Mouse (Mus musculus) midbrain, embryonic 14.5 days (tissue): ENCODE data around the gene Gli3. TPM values are rescaled to one million over a fixed set of nuclear protein-coding genes. Genes with fewer than 3 reads are reported as not detected.

Experiments used
- ATAC-seq: fragments of 200-750 bp; cut with Nextera tagmentation; 2 replicates; pipeline ENCODE4 v1.8.0; 2017; ENCODE audit warnings: moderate number of reproducible peaks, moderate library complexity; ENCODE audit not compliant: low FRiP score, low TSS enrichment
- DNase-seq: peaks from one replicate; pipeline ENCODE4 v3.0.0-alpha.2; 2015
- H3K27ac ChIP-seq: fragments of 300-500 bp; sonication (generic); replicated peaks from 2 replicates; pipeline ENCODE4 v1.5.1; 2014; ENCODE audit warnings: mild to moderate bottlenecking, low read depth, low read length, moderate library complexity
- H3K27me3 ChIP-seq: fragments of 300-500 bp; sonication (generic); 2 replicates; pipeline ENCODE4 v1.6.1; 2014; ENCODE audit warnings: low read length, control low read depth, mixed read lengths; ENCODE audit not compliant: control insufficient read depth, insufficient read depth
- H3K36me3 ChIP-seq: fragments of 300-500 bp; sonication (generic); 2 replicates; pipeline ENCODE4 v1.6.1; 2014; ENCODE audit warnings: low read length, control low read depth; ENCODE audit not compliant: control insufficient read depth, insufficient read depth
- H3K4me1 ChIP-seq: fragments of 300-500 bp; sonication (generic); 2 replicates; pipeline ENCODE4 v1.6.1; 2014; ENCODE audit warnings: mild to moderate bottlenecking, antibody characterized with exemption, low read length, control low read depth; ENCODE audit not compliant: control insufficient read depth, insufficient read depth
- H3K4me2 ChIP-seq: fragments of 300-500 bp; sonication (generic); 2 replicates; pipeline ENCODE4 v1.6.1; 2014; ENCODE audit warnings: mild to moderate bottlenecking, low read length, moderate library complexity
- H3K4me3 ChIP-seq: fragments of 300-500 bp; sonication (generic); replicated peaks from 2 replicates; pipeline ENCODE4 v1.5.1; 2014; ENCODE audit warnings: low read depth, low read length
- H3K9ac ChIP-seq: fragments of 300-500 bp; sonication (generic); replicated peaks from 2 replicates; pipeline ENCODE4 v1.6.1; 2014; ENCODE audit warnings: mild to moderate bottlenecking, low read length, moderate library complexity
- H3K9me3 ChIP-seq: fragments of 300-500 bp; sonication (generic); 2 replicates; pipeline ENCODE4 v1.6.1; 2016; ENCODE audit warnings: low read length, control low read depth, mixed read lengths; ENCODE audit not compliant: control insufficient read depth
- WGBS: fragments of 180-500 bp; shearing (Covaris S2); extraction: QIAGEN DNeasy Blood & Tissue Kit; methylation state at CpG from one replicate; pipeline ENCODE4 v1.1.7; 2014; 5-methylcytosine and 5-hydroxymethylcytosine counted together
- polyA plus RNA-seq: library from polyadenylated mRNA; unstranded; fragments of >200 nt; fragmentation: Nextera tagmentation; extraction: Ambion mirVana; gene quantifications from 2 replicates; pipeline ENCODE4 v1.2.1, GENCODE M21; 2014

Gene Gli3
- polyA plus RNA-seq, 1 experiment from 2014 or later, result 14.1 TPM

DNA sequence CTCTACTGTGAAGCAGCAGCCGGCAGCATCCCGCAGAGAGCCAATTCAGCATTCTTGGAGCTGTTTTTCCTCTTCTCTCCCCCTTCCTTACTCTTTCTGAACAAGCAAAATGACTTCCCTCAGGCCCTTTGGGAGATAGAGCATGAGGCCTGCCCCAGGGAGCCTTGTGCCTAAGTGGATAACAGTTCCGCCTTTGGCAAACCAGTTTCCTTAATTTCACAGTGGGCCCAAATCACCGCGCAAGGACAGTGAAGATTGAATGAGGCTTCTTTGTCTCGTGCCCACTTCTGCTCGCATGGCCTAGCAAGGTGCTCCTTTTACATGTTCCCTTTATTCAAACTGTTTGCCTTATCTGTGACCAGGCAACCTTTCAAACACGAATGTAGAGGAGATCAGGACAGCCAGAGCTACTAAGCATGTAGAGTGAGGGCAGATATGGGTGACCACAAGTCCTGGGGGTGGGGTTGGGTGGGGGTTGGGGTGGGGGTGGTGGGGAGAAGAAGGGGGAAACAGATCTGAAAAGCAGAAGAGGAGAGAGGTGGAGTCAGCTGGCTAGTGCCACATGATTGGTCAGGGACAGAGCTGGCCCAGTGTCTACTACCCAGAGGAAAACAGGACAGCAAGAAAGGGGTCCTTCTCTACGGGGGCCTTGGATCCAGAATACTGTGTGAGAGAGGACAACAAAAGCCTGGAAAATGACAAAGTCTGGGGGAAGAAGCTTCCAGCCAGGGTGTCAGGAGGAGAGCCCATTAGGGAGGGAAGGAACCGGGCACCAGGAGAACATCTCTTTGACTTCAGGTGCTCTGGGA is 296.8 kb downstream of the Gli3 start:
- H3K4me3 ChIP-seq, result peak overlapping the region; percentile 40
- peak overlapping the region; percentile 84 for H3K27ac ChIP-seq
- H3K36me3 ChIP-seq, result no peaks in the 10 kb centered on the region
- peak overlapping the region; percentile 60 for H3K9ac ChIP-seq
- ATAC-seq (peak; percentile 21), DNase-seq (peak; percentile 21)
- H3K4me1 ChIP-seq, result peaks cover 12% of the 10 kb centered on the region; the same call in 1 of the 2 replicates
- 12% methylated on average over 10 of the region's 10 CpGs for WGBS
- no peaks in the 10 kb centered on the region for H3K27me3 ChIP-seq
- H3K4me2 ChIP-seq, result peak overlapping the region; percentile 61
- H3K9me3 ChIP-seq, result no peaks in the 10 kb centered on the region

DNA sequence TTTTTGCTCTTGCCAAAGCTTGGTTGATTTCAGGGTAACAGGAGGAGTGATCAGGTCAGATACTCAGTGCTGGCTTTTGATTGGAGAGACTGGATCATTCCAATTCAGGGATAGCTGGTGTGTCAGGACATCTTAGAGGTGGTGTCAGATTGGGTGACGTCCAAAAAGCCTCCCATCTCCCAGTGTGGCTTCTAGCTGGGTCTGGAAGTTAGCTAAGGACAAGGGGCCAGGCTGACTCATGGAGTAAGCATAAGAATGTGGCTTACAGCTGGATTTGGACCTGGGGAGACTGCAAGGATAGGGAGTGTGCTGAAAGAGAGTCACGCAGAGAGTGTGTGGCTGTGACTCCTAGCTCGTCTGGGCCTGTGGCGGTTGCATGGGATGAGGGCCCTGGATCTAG is 299.3 kb downstream of the Gli3 start:
- H3K9ac ChIP-seq, result no peak overlapping the region
- H3K27me3 ChIP-seq, result no peaks in the 10 kb centered on the region
- WGBS, result 88% methylated on average over 4 of the region's 4 CpGs
- peaks cover 12% of the 10 kb centered on the region; the same call in 1 of the 2 replicates for H3K4me1 ChIP-seq
- no peaks in the 10 kb centered on the region for H3K9me3 ChIP-seq
- no peaks in the 10 kb centered on the region for H3K36me3 ChIP-seq
- ATAC-seq (no peak), DNase-seq (no peak)
- H3K4me2 ChIP-seq, result no peak overlapping the region
- no peak overlapping the region for H3K4me3 ChIP-seq
- no peak overlapping the region for H3K27ac ChIP-seq

DNA sequence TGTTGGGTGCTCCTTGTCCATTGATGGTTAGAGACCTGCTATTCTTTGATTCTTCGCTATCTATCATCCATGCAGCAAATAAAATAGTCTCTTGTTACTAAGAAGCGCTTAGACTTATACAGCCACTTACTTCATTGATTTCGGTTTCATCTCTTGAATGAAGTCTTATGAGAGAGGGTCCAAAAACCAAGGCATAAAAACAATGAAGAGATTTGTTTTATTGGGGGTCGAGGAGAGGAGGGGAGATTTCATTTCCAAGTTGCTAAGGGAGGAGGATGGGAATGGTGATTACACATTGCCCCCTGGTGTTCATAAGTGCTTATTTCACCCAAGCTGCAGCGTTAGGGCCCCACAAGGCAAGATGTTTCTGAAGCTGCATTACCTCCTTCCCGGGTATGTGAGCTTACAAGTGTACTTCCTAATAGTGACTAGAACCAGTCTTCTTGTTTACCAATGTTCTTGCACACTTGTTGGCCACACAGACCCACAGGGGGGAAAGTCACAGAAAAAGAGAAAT is 299.9 kb downstream of the Gli3 start:
- Histone ChIP-seq H3K27ac (no peak overlapping the region), H3K9ac (no peak overlapping the region), H3K4me1 (peaks cover 12% of the 10 kb centered on the region; the same call in 1 of the 2 replicates), H3K4me3 (no peak overlapping the region), H3K36me3 (no peaks in the 10 kb centered on the region), H3K27me3 (no peaks in the 10 kb centered on the region), H3K4me2 (no peak overlapping the region), H3K9me3 (no peaks in the 10 kb centered on the region)
- ATAC-seq, result peak; percentile 42; the same call in 1 of the 2 replicates
- WGBS, result 43% methylated on average over 6 of the region's 6 CpGs
- peak; percentile 84 for DNase-seq

DNA sequence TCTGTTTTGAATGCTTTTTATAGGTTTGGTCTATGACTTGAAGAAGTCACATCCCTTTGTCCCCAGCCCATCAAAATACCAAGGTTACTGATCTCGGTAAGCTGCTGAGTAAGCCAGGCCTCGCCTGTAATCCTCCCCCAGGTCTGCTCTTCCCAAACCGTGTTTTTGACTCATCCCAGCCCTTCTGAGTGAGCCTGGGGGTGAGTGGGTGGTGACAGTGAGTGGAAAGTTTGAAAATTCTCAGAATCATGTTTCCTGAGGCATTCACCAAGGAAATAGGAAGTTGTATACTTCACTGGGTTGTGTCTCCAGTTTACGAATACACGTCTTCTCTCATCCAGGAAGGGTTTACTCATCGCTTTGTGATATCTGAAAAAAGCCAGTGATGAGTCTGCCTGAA is 314.6 kb downstream of the Gli3 start:
- H3K27me3 ChIP-seq, result no peaks in the 10 kb centered on the region
- no peaks in the 10 kb centered on the region for H3K9me3 ChIP-seq
- H3K36me3 ChIP-seq, result no peaks in the 10 kb centered on the region
- H3K27ac ChIP-seq, result no peak overlapping the region
- ATAC-seq (no peak), DNase-seq (no peak)
- H3K9ac ChIP-seq, result no peak overlapping the region
- no peaks in the 10 kb centered on the region for H3K4me1 ChIP-seq
- no peak overlapping the region for H3K4me2 ChIP-seq
- no peak overlapping the region for H3K4me3 ChIP-seq
- 84% methylated on average over 6 of the region's 6 CpGs for WGBS
